Mouse (Mus musculus) monocyte, adult 59 days (primary cell): ENCODE data around the gene Dnaja4. TPM values are rescaled to one million over a fixed set of nuclear protein-coding genes. Genes with fewer than 3 reads are reported as not detected.

ENCODE experiments used
- total RNA-seq, 2 experiments: library from RNA; stranded (reverse); gene quantifications; one replicate each; pipeline ENCODE4 v1.2.4; 2023

The Dnaja4 gene
- 1 to 10 TPM; 1.4 to 1.7 TPM for total RNA-seq

DNA sequence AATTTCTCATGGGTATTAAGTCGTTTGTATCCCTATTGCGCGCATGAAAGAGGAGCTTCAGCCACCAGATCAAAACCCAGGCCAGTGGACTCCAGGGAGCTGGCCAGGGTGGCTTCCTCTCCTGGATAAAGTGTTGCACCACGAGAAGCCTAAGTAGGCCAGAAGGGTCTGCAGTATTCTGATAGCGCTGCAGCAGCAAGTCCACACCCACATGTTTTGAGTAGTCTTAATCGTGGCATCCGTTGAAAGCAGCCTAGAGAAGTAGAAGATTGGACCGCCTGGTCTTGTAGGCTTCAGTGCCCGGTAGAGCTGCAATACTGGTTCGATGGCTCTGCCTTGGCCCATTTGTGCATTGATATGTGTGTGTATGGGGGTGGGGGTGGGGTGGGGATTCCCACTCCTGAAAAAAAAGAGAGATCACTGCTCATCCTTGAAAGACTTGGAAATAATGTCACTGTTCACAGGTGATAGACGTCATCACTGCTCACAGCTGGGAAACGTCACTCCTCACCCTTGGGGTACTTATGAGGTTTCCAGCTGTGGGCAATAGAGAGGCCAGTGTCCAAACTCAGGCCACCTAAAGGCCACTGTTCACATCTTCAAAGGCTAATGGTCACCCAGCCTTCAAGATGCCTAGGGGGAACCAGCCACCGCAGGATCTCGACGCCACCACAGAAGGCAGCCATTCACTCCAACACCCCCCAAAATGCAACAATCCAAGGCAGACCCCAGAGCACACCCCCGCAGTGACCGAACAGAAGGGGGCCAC, at the start of gene Dnaja4:
Dnaja4 (plus strand) TSS at position 556 of the 769 bp plus-strand sequence.

DNA sequence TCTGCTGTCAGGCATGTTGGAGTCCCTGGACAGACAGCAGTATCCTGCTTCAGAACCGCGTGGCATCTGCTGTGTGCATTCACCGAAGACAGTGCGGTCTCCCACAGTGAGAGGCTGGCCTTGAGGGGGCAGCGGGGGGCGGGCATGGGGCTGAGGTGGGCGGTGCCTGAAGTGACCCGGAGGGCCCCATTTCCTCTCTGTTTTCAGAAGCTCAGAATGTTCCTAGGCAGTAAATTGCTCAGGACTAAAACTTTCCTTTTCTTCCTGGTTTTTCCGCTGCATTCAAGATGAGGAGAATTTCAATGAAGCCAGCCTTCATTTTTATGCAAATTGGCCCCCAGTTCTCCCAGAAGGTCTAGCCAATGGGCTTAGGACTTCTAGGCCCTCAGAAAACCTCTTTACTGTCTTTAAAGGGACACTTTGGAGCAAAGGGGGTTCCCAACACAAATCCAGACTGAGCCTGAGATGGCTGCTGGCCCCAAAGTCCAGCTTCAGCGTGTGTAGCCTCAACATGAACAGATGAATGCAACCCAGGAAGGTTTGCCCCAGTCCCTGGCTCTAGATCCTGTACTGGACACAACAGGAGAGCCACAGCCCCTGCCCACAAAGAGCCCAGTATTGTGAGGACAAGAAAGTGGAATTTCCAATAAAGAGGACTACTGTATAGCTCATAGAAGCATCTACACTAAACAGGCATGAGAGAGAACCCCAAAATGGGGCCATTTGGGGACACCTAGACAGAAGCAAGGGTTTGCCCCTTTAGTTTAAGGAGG, 36.9 kb upstream of the Dnaja4 start, which contains the start of gene Acsbg1:
Acsbg1 (minus strand) TSS at position 266 of the 773 bp plus-strand sequence.

DNA sequence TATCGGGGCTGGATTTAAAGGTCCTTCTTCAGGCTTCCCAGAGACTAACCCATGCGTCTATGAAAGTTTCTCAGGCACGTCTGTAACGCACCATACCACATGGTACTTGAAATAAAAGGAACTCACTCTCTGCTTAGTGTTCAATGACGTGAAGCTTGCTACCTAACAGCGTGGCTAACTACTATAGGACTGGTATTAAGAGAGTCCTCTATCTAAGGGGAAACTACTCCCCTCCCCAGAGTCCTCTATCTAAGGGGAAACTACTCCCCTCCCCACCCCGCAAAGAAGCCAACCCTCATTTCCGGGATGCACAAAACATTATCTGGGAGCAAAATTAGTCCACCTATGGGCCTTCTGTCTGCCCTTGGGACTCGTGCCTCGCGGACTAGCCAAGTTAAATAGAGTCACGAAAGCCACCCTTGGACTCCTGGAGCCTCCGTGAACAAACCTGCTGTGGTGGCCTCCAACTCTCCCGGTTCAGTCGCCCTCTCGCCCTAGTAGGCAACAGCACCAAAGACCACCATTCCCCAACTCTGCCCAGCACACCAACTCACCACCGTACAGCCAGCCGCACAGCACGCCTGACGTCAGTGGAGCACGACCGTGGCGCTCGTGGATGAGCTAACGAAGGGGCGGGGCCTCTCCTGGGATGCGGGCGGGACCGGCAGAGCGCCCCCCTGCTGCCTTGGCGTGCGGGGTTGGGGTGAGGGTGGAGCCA, 35.4 kb downstream of the Dnaja4 start, which contains the start of gene Wdr61:
Wdr61 (minus strand) TSS at position 599 of the 718 bp plus-strand sequence.

DNA sequence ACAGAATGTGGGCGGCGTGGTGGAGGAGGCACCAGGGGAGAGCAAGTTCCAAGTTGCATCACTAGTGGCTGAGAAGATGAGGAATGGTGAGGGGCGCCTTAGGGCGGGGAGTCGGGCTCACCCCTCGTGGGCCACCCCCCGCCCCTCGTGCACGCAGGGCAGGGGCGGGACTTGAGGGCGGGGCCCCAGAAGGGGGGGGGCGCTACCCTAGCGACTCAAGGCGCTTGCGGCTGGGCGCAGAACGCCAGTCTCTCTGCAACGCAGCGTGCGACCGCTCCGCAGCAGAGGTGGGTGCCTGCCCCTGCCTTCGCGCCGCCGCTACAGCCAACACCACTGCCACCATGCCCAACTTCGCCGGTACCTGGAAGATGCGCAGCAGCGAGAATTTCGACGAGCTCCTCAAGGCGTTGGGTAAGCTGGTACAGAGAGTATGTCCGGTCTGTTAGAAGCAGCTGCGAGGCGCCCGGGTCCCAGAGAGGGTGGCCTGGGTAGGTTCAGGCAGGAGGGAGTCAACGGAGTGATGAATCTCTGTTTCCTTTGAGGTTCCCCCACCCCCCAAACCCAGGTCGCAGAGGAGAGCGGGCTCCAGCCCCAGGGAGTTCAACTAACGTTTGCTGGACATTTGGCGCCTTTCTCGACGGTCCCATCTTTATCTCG, 66.0 kb downstream of the Dnaja4 start, which contains the start of gene Crabp1:
Crabp1 (plus strand) TSS at position 188 of the 657 bp plus-strand sequence.

Other genes starting within 250 kb of the Dnaja4 start
- 10 to 100 TPM; 23.7 to 26.2 TPM for gene Dmxl2, start 197.2 kb upstream of the Dnaja4 start, total RNA-seq
- not detected for gene Sh2d7, start 159.9 kb upstream of the Dnaja4 start, total RNA-seq
- gene Cib2, start 138.7 kb upstream of the Dnaja4 start, total RNA-seq, result 1 to 10 TPM; 8.6 to 9.9 TPM
- gene Idh3a, start 112.5 kb upstream of the Dnaja4 start, total RNA-seq, result 10 to 100 TPM; 16.8 to 18.6 TPM
- under 1 TPM; 0.58 to 0.76 TPM for gene Acsbg1, start 37.0 kb upstream of the Dnaja4 start, total RNA-seq
- 10 to 100 TPM; 38.8 to 41.4 TPM for gene Wdr61, start 35.6 kb downstream of the Dnaja4 start, total RNA-seq
- gene Crabp1, start 65.9 kb downstream of the Dnaja4 start, total RNA-seq, result not detected
- 10 to 100 TPM; 33.0 to 35.0 TPM for gene Ireb2, start 164.9 kb downstream of the Dnaja4 start, total RNA-seq
- gene Hykk, start 218.4 kb downstream of the Dnaja4 start, total RNA-seq, result under 1 TPM; 0.37 to 0.61 TPM